Mouse (Mus musculus) myocyte (in vitro differentiated cells): ENCODE results near the gene Stk32c. TPM values are rescaled to one million over a fixed set of nuclear protein-coding genes. Genes with fewer than 3 reads are reported as not detected.
A peak's percentile ranks its signal among the peaks of the same experiment; 100 is the strongest.

Experiments
- H3K27me3 ChIP-seq: one replicate; pipeline ENCODE4 v1.6.1; 2011; ENCODE audit not compliant: control insufficient read depth, insufficient read depth, insufficient read length
- H3K36me3 ChIP-seq: one replicate; pipeline ENCODE4 v1.6.1; 2011; ENCODE audit not compliant: control insufficient read depth, insufficient read depth
- H3K4me2 ChIP-seq: one replicate; pipeline ENCODE4 v1.6.1; 2011; ENCODE audit warnings: low read depth, control low read depth
- H3K4me3 ChIP-seq: one replicate; pipeline ENCODE4 v1.5.1; 2011; ENCODE audit warnings: mild to moderate bottlenecking, control low read depth, moderate library complexity
- H3K79me2 ChIP-seq: one replicate; pipeline ENCODE4 v1.6.1; 2011; ENCODE audit not compliant: control insufficient read depth, insufficient read depth
- H3ac ChIP-seq: one replicate; pipeline ENCODE4 v1.6.1; 2011; ENCODE audit not compliant: control insufficient read depth, insufficient read length
- CEBPB ChIP-seq: IDR thresholded peaks from 2 replicates; pipeline ENCODE4 v1.6.1; 2011; ENCODE audit warnings: mild to moderate bottlenecking, moderate library complexity; ENCODE audit not compliant: poor library complexity, insufficient read depth, severe bottlenecking
- E2F4 ChIP-seq: IDR thresholded peaks from one replicate; pipeline ENCODE4 v1.6.1; 2011; ENCODE audit warnings: mild to moderate bottlenecking, control low read depth, moderate library complexity; ENCODE audit not compliant: insufficient read depth
- MAX ChIP-seq: IDR thresholded peaks from one replicate; pipeline ENCODE4 v1.6.1; 2011; ENCODE audit warnings: low read depth, mild to moderate bottlenecking, control low read depth
- MYOD1 ChIP-seq, 3 experiments: IDR thresholded peaks; one replicate each; pipeline ENCODE4 v1.6.1; 2011; ENCODE audit warnings: control low read depth in 2 of 3, low read depth in 2 of 3, mild to moderate bottlenecking in 2 of 3, moderate library complexity in 1 of 3; ENCODE audit not compliant: insufficient read length in 2 of 3, control insufficient read depth in 1 of 3
- MYOG ChIP-seq, 3 experiments: IDR thresholded peaks; one replicate each; pipeline ENCODE4 v1.6.1; 2011; ENCODE audit warnings: control low read depth in 2 of 3, low read depth in 2 of 3, mild to moderate bottlenecking in 2 of 3; ENCODE audit not compliant: insufficient read length in 2 of 3, control insufficient read depth in 1 of 3, insufficient read depth in 1 of 3
- POLR2A ChIP-seq: IDR thresholded peaks from one replicate; pipeline ENCODE4 v1.6.1; 2011; ENCODE audit warnings: low read depth, mild to moderate bottlenecking, control low read depth, moderate library complexity; ENCODE audit not compliant: insufficient read length
- POLR2AphosphoS2 ChIP-seq: IDR thresholded peaks from one replicate; pipeline ENCODE4 v1.6.1; 2011; ENCODE audit warnings: low read depth, control low read depth; ENCODE audit not compliant: insufficient read length
- REST ChIP-seq: IDR thresholded peaks from one replicate; pipeline ENCODE4 v1.6.1; 2011; ENCODE audit warnings: mild to moderate bottlenecking, control low read depth, moderate library complexity; ENCODE audit not compliant: insufficient read depth, insufficient read length
- SRF ChIP-seq: IDR thresholded peaks from one replicate; pipeline ENCODE4 v1.6.1; 2011; ENCODE audit warnings: low read depth; ENCODE audit not compliant: control insufficient read depth, insufficient read length
- TCF12 ChIP-seq: IDR thresholded peaks from one replicate; pipeline ENCODE4 v1.6.1; 2011; ENCODE audit warnings: mild to moderate bottlenecking, control low read depth; ENCODE audit not compliant: poor library complexity, insufficient read depth, severe bottlenecking
- TCF3 ChIP-seq: IDR thresholded peaks from one replicate; pipeline ENCODE4 v1.6.1; 2011; ENCODE audit warnings: low read depth, control low read depth; ENCODE audit not compliant: insufficient read length
- USF1 ChIP-seq: IDR thresholded peaks from one replicate; pipeline ENCODE4 v1.6.1; 2011; ENCODE audit warnings: low read depth, mild to moderate bottlenecking, control low read depth, moderate library complexity
- polyA plus RNA-seq: library from polyadenylated mRNA; unstranded; fragments of >200 nt; fragmentation: generic; extraction: Trizol; gene quantifications from one replicate; pipeline ENCODE4 v1.2.1, GENCODE M21; 2012; ENCODE audit warnings: missing spikeins

Stk32c gene
- polyA plus RNA-seq, 1 experiment: 1.0 TPM

DNA sequence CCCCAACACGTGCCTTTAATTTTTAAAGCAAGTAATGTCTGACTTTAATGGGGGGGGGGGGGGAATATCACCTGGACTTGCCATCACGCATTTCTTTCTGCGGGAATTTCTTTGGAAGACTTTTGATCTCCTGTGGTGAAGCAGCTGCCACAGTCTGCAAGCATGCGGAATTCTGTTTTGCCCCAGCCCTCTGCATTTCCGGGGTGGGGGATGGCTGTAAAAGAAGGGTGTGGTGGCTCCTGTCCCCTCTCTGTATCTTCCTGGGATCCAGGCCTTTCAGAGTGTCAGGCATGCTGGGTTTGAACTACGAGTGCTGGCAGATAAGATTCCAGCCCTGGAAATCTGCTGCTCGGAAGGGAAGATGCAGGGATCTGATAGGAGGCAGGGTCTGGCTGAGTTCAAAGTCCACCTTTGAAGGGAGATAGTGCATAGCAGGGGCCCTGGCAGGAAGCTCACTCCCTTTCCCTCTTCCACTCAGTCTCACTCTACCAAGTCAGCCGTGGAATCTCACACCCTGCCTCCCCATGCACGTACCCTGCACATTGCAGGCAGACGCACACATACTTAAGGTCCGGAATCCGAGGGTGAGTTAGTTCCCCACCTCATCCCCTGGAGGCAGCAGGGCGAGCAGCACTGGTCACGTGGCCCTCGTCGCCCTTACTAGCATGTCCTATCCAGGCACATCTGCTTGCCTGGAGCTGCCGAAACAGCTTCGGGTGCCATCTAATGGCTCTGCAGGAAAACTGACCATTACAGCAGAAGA is 21.5 kb upstream of the Stk32c start:
- Histone ChIP-seq H3K27me3 (no peaks in the 10 kb centered on the region), H3K4me2 (peak overlapping the region; percentile 70), H3K4me3 (peak overlapping the region; percentile 10), H3K36me3 (no peaks in the 10 kb centered on the region), H3K79me2 (no peaks in the 10 kb centered on the region), H3ac (no peak overlapping the region)
- TF ChIP-seq MAX: no peak
- peak; percentile 68 for TF ChIP-seq USF1
- peak in 1 of 3 experiments; percentile 39 for TF ChIP-seq MYOD1 (IDR thresholded peaks at IDR 0.05; ENCODE audit: control insufficient read depth in 1 of 3, insufficient read length in 2 of 3, low read depth in 2 of 3)
- TF ChIP-seq MYOG (IDR thresholded peaks at IDR 0.05; ENCODE audit: control insufficient read depth in 1 of 3, insufficient read depth in 1 of 3, insufficient read length in 2 of 3, low read depth in 2 of 3): peak in 1 of 3 experiments; percentile 52
- no peak for TF ChIP-seq REST
- no peak for TF ChIP-seq POLR2AphosphoS2
- no peak for TF ChIP-seq TCF12
- TF ChIP-seq CEBPB: no peak

DNA sequence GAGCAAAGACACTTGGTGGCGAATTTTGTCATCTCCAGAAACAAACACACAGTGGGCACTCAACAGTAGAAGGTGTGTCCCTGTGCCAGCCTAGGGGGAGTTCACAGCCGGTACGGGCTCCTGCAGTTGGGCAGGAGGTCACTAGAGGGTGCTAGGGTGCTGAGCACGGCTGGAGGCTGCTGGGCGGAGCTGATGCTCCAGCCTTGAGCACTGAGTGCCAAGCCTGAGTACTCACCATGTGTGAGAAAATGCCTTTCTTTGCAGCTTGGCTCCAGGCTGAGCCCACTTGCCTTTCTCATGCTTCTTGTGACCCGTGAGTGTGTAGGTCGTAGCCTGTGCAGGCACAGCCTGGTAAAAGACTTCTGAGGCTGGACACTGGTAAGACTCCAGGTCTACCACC is 20.6 kb upstream of the Stk32c start:
- peak overlapping the region; percentile 10 for H3K4me3 ChIP-seq
- peak overlapping the region; percentile 81 for H3K4me2 ChIP-seq
- no peaks in the 10 kb centered on the region for H3K27me3 ChIP-seq
- no peaks in the 10 kb centered on the region for H3K79me2 ChIP-seq
- no peak overlapping the region for H3ac ChIP-seq
- H3K36me3 ChIP-seq: no peaks in the 10 kb centered on the region
- TF ChIP-seq MYOD1 (IDR thresholded peaks at IDR 0.05; ENCODE audit: control insufficient read depth in 1 of 3, insufficient read length in 2 of 3, low read depth in 2 of 3) (peak in 1 of 3 experiments; percentile 37), TCF12 (no peak), REST (no peak), SRF (no peak), MYOG (IDR thresholded peaks at IDR 0.05; ENCODE audit: control insufficient read depth in 1 of 3, insufficient read depth in 1 of 3, insufficient read length in 2 of 3, low read depth in 2 of 3) (peak in 1 of 3 experiments; percentile 60), CEBPB (no peak), POLR2A (peak; percentile 70), POLR2AphosphoS2 (peak; percentile 51)

DNA sequence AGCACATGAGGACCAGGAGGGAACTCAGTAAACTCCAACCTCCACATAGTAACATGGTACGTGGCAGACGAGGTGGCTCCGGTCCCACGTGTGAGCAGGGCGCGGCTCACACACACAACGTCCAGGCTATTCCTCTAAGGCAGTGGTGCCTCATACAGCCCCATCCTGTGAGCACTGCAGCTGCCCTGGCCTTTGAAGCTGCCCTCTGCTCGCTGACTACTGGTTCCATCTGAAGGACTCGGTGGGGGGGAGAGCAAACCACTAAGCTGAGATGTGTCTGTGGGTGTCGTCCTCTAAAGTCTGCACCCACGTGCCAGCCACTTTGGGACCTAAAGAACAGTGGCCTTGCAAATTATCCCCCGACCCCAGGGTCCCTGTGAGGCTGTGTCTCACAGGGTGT is 17.1 kb upstream of the Stk32c start:
- no peak overlapping the region for H3ac ChIP-seq
- no peaks in the 10 kb centered on the region for H3K36me3 ChIP-seq
- H3K27me3 ChIP-seq: no peaks in the 10 kb centered on the region
- no peaks in the 10 kb centered on the region for H3K79me2 ChIP-seq
- no peak overlapping the region for H3K4me2 ChIP-seq
- H3K4me3 ChIP-seq: no peak overlapping the region
- TF ChIP-seq TCF3: no peak

GRCm38 (mm10) chr7:139229837-139230236 is 16.7 kb upstream of the Stk32c start:
- TF ChIP-seq E2F4 (no peak), TCF12 (no peak), POLR2AphosphoS2 (no peak), MYOG (IDR thresholded peaks at IDR 0.05; ENCODE audit: control insufficient read depth in 1 of 3, insufficient read depth in 1 of 3, insufficient read length in 2 of 3, low read depth in 2 of 3) (no peak), MAX (no peak), TCF3 (no peak), SRF (no peak), POLR2A (no peak), MYOD1 (IDR thresholded peaks at IDR 0.05; ENCODE audit: control insufficient read depth in 1 of 3, insufficient read length in 2 of 3, low read depth in 2 of 3) (no peak), USF1 (no peak), CEBPB (no peak), REST (no peak)
- H3K79me2 ChIP-seq: no peaks in the 10 kb centered on the region
- H3ac ChIP-seq: no peak overlapping the region
- H3K4me2 ChIP-seq: no peak overlapping the region
- H3K27me3 ChIP-seq: no peaks in the 10 kb centered on the region
- no peak overlapping the region for H3K4me3 ChIP-seq
- H3K36me3 ChIP-seq: no peaks in the 10 kb centered on the region

DNA sequence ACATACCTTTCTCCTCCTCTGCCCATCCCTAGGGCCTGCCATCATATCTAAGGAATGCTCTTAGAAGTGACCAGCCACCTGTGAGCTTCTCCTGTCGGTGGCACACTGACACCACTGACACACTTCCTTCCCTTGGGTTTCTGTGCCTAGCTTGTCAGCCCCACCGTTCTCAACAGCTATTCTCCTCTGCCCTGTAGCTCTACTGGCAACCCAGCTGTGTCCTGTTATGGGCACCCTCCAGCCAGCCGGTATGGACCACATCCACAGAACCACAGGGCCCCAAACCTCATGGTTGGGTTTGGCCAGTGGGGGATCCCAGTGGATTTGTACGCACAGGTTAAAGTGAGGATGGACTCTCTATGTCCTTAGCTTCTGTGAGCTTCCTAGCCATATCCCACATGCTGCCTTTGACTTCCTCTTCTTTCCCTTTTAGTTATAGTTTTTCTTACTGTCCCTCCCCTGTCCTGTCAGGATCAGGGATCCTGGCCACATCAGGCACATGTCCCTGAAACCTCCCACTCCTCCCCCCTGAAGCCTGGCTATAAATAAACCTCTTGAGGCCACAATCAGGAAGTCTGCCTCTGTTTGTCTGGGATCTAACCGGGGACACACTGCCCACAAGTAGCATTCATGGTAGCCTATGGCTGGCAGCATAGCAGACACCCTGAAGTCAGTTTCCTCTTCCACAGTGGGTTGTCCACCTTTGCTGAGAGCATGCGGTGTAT is 15.5 kb upstream of the Stk32c start:
- Histone ChIP-seq H3K36me3 (no peaks in the 10 kb centered on the region), H3ac (no peak overlapping the region), H3K79me2 (no peaks in the 10 kb centered on the region), H3K4me2 (no peak overlapping the region), H3K4me3 (no peak overlapping the region), H3K27me3 (no peaks in the 10 kb centered on the region)
- TF ChIP-seq USF1: no peak
